Mouse (Mus musculus): ENCODE measurements at regions not wholly inside any gene's neighbourhood (a gene's known extent, or its start where the extent isn't known, plus 50 kb on each side); places are given as distances from the start of the nearest gene placed in this dataset.

DNA sequence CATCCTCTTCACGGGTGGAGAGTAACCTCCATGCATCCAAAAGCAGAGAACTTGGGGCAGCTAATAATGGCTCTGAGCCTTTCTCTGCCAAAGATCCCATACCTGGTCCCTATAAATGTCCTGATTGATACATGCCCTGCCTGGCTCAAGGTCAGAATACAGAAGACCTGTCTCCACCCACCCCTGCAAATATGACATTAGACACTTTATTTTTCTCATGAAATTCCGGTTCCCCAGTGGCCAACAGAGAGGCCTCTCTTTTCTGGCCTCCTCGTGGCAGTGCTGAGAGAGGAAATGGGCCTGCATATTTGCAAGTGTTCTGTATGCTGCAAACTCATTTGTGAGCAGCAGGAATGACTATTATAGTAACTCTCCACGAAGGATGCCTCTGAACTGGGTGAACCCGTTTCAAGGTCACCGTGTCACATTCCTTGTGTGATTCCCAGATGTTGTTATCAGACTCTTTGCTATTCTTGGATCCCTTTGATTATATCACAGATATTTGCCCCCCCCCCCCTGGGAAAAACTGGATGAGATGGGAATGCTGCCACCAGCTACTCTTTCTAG, 188.4 kb upstream of the Ipo5 start:
- H3K4me2 ChIP-seq: no peak overlapping the region
- H3K4me3 ChIP-seq: no peak overlapping the region
- no peaks in the 10 kb centered on the region for H3K27me3 ChIP-seq
- no peak for ATAC-seq
- no peak overlapping the region for H3K9ac ChIP-seq
- 86% methylated on average over 6 of the region's 6 CpGs for WGBS
- H3K4me1 ChIP-seq: 0 out of 2 replicates have a peak, but pooled peaks cover 2% of the 10 kb centered on the region
- H3K36me3 ChIP-seq (ENCODE audit: poor library complexity, severe bottlenecking): no peaks in the 10 kb centered on the region
- no peaks in the 10 kb centered on the region for H3K9me3 ChIP-seq (replicated peaks)
- no peak overlapping the region for H3K27ac ChIP-seq

DNA sequence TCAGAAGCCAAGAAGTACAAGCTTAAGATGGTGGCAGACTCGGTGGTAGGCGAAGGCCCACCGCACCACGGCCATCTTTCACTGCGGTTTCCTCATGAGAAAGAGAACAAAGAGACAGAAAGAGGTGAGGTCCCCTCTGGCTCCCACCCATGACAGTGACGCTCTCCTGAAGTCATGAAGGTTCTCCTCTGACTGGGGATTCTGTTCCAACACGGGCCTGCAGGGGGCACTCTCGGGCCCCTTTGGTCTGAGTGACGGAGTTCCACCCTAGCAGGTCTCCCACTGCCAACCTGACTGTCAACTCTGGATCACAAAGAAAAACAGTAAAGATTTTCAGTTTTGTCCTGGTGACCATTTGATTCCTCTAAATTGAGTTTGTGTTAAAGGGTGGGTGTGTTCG, 182.9 kb upstream of the Ipo5 start:
- Histone ChIP-seq H3K9ac (no peak overlapping the region), H3K4me2 (no peak overlapping the region), H3K27ac (no peak overlapping the region), H3K27me3 (no peaks in the 10 kb centered on the region), H3K4me3 (no peak overlapping the region), H3K36me3 (ENCODE audit: poor library complexity, severe bottlenecking) (no peaks in the 10 kb centered on the region), H3K4me1 (peaks cover 10% of the 10 kb centered on the region), H3K9me3 (replicated peaks) (no peaks in the 10 kb centered on the region)
- WGBS: 86% methylated on average over 10 of the region's 10 CpGs
- no peak for ATAC-seq

DNA sequence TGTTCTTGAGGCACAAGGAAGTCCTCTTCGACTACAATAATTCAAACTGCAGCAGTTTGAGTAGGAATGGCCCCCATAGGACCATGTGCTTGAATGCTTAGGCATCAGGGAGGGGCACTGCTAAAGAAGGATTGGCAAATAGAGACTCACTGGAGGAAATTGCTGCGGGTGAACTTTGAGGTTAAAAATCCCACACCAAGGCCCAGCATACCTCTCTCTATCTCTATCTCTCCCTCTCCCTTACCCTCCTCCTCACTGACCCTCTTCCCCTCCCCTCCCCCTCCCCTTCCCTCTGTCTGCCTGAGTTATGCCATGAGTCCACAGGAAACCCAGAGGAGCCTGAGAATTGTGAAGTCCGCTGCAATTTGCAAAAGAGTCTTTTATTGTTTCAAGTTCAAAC, 180.8 kb upstream of the Ipo5 start:
- ATAC-seq: no peak
- 52% methylated on average over 3 of the region's 3 CpGs for WGBS

DNA sequence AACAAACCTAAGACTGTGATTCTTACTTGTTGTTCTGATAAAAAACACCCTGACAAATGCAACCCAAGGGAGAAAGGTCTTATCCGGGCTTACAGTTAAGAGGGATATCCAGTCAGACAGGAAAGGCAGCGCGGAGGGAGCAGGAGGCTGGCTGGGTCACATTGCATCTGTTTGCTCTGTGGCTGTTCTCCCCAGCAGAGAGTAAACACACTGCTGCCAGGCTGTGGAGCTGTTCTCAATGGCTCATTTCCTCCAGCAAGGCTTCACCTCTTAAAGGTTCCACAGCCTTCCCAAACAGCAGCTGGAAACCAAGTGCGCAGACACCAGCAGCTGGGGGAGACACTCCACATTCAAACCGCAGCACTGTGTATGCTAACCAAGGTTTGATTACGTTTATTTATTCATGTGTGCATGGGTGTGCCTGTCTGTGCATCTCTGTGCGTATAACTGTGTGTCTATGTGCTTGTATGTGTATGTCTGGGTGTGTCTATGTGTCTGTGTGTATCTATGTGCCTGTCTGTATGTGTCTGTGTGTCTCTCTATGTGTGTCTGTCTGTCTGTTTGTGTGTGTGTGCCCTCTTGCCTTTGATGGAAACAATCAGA, 179.2 kb upstream of the Ipo5 start:
- H3K9me3 ChIP-seq (replicated peaks): no peaks in the 10 kb centered on the region
- no peak overlapping the region for H3K4me3 ChIP-seq
- WGBS: 66% methylated on average over 7 of the region's 7 CpGs
- no peaks in the 10 kb centered on the region for H3K27me3 ChIP-seq
- peaks cover 10% of the 10 kb centered on the region for H3K4me1 ChIP-seq
- ATAC-seq: peak; percentile 21; the same call in 1 of the 2 replicates
- no peak overlapping the region for H3K4me2 ChIP-seq
- no peak overlapping the region for H3K27ac ChIP-seq
- no peak overlapping the region for H3K9ac ChIP-seq
- no peaks in the 10 kb centered on the region for H3K36me3 ChIP-seq (ENCODE audit: poor library complexity, severe bottlenecking)

More for the DNA sequence above, 180.8 kb upstream of the Ipo5 start:
- no peak overlapping the region for H3K27ac ChIP-seq
- H3K36me3 ChIP-seq (ENCODE audit: poor library complexity, severe bottlenecking): no peaks in the 10 kb centered on the region
- no peak overlapping the region for H3K4me2 ChIP-seq
- H3K4me1 ChIP-seq: peaks cover 10% of the 10 kb centered on the region
- H3K4me3 ChIP-seq: no peak overlapping the region
- H3K9ac ChIP-seq: no peak overlapping the region
- no peaks in the 10 kb centered on the region for H3K27me3 ChIP-seq
- H3K9me3 ChIP-seq (replicated peaks): no peaks in the 10 kb centered on the region

DNA sequence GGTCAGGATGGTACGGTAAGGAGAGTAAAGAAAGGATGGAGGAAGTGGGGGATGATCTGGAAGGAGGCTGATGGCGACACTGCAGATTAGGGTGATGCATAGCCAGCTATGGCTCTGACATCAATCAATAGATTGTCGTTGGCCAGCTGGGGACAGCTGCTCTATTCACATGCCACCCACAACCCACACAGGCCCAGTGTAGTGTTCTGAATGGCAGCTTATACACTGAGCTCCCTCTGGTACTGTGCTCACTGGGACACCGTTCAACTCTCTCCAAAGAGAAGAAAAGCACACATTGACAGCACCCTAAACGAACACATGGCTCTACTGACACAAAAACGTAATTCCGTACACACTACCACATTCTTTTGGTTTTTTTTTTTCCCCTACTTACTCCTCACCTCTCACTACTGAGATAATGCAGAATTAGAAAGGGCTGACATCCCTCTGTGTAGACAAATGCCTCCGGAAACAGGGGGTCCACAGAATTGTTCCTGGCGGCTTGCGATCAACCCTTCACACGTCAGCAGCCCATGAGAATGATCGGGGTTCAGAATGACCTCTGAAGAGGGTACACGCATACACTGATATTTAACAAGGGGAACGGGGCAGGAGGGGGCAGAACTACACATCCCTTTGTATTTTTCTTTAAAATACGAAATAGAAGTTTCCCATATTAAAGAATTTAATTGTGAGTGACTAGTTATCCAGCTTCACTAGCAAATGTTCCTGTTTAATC, 178.5 kb upstream of the Ipo5 start:
- Histone ChIP-seq H3K27ac (no peak overlapping the region), H3K9ac (no peak overlapping the region), H3K9me3 (replicated peaks) (no peaks in the 10 kb centered on the region), H3K27me3 (no peaks in the 10 kb centered on the region), H3K4me2 (no peak overlapping the region), H3K4me1 (peaks cover 10% of the 10 kb centered on the region), H3K4me3 (no peak overlapping the region), H3K36me3 (ENCODE audit: poor library complexity, severe bottlenecking) (no peaks in the 10 kb centered on the region)
- WGBS: 53% methylated on average over 15 of the region's 15 CpGs
- ATAC-seq: peak; percentile 68; the same call in 1 of the 2 replicates

DNA sequence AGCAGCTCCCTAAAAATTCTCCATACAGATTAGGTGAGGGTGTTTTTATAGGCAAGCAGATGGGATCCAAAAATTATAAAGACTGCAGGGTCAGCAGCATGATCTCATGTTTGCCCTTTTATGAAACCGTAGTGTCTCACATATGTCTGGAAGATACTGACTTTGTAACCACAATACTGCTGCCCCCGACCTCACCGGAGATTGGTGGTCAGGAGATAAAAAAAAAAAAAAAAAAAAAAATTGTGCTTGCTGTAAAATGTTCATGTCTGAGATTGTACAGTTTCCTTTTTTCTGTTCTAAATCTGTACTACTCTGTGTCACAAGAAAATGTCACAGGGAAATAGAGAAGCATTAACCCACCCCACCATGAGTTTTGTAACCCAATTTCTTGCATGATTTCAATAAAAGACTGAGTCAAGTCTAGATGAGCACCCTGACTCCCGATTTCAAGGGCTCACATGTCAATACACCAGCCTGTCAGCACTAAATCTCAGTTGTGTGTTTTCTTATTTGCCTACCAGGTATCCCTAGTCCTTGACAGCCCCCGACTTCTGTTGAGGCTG, 169.5 kb upstream of the Ipo5 start:
- WGBS: 89% methylated on average over 5 of the region's 5 CpGs
- Histone ChIP-seq H3K27me3 (no peaks in the 10 kb centered on the region), H3K4me3 (no peak overlapping the region), H3K4me1 (no peaks in the 10 kb centered on the region), H3K36me3 (ENCODE audit: poor library complexity, severe bottlenecking) (no peaks in the 10 kb centered on the region), H3K27ac (no peak overlapping the region), H3K9me3 (replicated peaks) (no peaks in the 10 kb centered on the region; the same call in 1 of the 2 replicates), H3K9ac (no peak overlapping the region), H3K4me2 (no peak overlapping the region)
- ATAC-seq: no peak

DNA sequence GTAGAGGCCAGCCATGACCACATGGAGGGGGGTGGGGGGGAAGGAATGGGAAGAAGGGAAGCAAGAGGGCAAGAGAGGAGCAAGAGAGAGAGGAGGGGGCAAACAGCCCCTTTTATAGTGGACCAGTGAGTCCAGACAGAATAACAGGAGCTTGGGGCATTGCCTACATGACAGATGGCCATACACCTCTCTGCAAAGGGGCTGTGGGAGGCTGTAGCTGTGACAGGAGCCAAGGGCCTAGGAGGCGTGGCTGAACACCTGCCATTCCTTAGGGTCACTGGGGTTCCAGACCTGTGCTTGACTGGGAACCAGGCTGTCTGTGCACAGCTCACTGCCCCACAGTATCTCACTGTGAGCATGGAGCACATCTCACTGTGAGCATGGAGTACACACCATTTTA, 157.0 kb upstream of the Ipo5 start:
- H3K4me3 ChIP-seq: no peak overlapping the region
- H3K4me2 ChIP-seq: no peak overlapping the region
- H3K36me3 ChIP-seq (ENCODE audit: poor library complexity, severe bottlenecking): no peaks in the 10 kb centered on the region
- no peaks in the 10 kb centered on the region for H3K4me1 ChIP-seq
- H3K9ac ChIP-seq: no peak overlapping the region
- WGBS: 76% methylated on average over 1 of the region's 1 CpGs
- H3K9me3 ChIP-seq (replicated peaks): no peaks in the 10 kb centered on the region
- H3K27me3 ChIP-seq: no peaks in the 10 kb centered on the region
- ATAC-seq: no peak
- H3K27ac ChIP-seq: no peak overlapping the region

DNA sequence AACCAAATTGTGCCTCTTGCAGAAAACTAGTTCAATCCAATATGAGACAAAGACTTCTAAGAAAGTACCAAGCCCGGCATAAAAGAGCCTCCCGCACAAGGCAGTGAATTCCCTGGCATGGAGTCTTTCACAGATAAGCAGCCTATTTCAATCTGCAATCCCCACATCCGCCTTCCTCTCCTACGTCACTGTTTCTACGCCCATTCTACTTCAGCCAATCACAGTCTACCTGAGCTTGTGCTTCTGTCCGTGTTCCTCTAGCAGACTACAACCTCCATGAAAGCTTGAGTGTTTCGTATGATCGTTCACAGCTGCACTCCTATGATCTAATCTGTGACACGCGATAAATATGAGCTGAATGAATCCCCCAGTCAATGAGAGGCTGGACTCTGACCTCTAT, 155.6 kb upstream of the Ipo5 start:
- Histone ChIP-seq H3K9ac (no peak overlapping the region), H3K4me2 (no peak overlapping the region), H3K36me3 (ENCODE audit: poor library complexity, severe bottlenecking) (no peaks in the 10 kb centered on the region), H3K27ac (no peak overlapping the region), H3K9me3 (replicated peaks) (no peaks in the 10 kb centered on the region), H3K27me3 (no peaks in the 10 kb centered on the region), H3K4me1 (no peaks in the 10 kb centered on the region), H3K4me3 (no peak overlapping the region)
- ATAC-seq: no peak
- 73% methylated on average over 10 of the region's 10 CpGs for WGBS

DNA sequence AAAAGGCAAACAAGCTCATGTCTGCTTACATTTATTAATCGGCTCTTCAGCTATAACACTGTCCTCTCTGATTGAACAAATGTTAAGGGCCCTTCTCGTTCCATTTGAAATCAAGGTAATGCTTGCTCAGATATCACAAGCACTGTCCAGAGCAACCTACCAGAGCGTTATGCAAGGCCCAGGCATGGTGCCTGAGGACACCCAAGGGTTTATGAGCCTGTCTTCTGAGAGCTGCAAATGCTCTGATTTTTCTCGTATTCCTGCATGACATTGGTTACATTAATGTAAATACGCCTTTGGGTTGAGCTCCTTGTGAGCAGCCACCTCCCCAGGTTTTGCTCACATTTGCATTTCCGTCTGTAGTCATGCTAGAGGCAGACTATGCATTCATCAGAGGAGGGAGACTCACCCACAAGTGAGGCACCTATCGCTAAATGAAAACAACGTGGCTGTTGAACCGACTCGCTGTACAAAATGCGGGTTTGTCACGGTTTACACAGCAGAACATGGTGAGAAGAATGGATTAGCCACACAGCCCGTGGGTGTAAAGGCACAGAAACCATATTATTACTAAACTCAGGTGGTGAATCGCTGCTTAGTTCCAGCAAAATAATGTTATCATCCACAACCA, 152.7 kb upstream of the Ipo5 start:
- Histone ChIP-seq H3K4me3 (no peak overlapping the region), H3K27ac (no peak overlapping the region), H3K4me1 (0 out of 2 replicates have a peak, but pooled peaks cover 4% of the 10 kb centered on the region), H3K27me3 (no peaks in the 10 kb centered on the region), H3K4me2 (no peak overlapping the region), H3K9ac (no peak overlapping the region), H3K9me3 (replicated peaks) (no peaks in the 10 kb centered on the region), H3K36me3 (ENCODE audit: poor library complexity, severe bottlenecking) (no peaks in the 10 kb centered on the region)
- WGBS: 92% methylated on average over 14 of the region's 14 CpGs
- ATAC-seq: no peak

DNA sequence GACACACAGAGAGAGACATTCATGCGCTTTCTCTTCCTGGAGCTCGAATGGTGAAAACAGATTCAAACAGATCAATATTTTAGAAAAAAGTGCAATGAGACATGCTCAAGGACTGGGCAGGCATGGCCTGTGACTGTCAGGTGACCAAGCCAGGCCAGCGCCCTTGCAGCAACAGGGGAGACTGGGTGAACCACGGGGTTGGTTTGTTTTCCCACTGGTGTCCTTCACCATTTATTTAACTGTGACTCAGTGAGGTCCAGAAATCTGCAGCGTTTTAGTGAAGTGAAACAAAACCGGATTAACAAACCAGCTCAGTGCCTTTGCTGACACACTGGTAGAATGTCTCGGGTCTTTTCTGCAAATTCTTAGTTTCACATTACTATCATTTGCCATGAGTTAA, 148.9 kb upstream of the Ipo5 start:
- Histone ChIP-seq H3K4me3 (no peak overlapping the region), H3K4me2 (no peak overlapping the region), H3K27me3 (no peaks in the 10 kb centered on the region), H3K9me3 (replicated peaks) (no peaks in the 10 kb centered on the region), H3K4me1 (0 out of 2 replicates have a peak, but pooled peaks cover 4% of the 10 kb centered on the region), H3K27ac (no peak overlapping the region), H3K36me3 (ENCODE audit: poor library complexity, severe bottlenecking) (no peaks in the 10 kb centered on the region), H3K9ac (no peak overlapping the region)
- 76% methylated on average over 7 of the region's 7 CpGs for WGBS
- ATAC-seq: no peak

DNA sequence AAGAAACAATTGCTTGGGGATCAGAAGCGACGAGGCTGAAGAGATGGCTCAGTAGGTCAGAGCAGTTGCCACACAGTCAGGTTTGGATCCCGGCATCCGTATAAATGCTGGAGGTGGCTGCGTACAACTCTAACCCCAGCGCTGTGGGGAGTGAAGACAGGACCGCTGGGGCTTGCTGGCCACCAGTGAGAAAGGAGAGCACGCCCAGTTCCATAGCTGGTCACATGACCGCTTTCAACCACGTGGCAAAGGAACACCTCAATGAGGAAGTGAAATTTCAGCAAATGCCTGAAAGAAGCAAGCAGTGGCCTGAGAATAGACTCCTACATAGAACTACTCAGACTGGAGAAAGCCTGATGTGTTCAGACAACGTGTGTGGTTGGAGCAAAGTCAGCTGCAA, 148.3 kb upstream of the Ipo5 start:
- H3K4me3 ChIP-seq: no peak overlapping the region
- H3K9ac ChIP-seq: no peak overlapping the region
- no peak overlapping the region for H3K27ac ChIP-seq
- H3K27me3 ChIP-seq: no peaks in the 10 kb centered on the region
- no peaks in the 10 kb centered on the region for H3K36me3 ChIP-seq (ENCODE audit: poor library complexity, severe bottlenecking)
- no peak overlapping the region for H3K4me2 ChIP-seq
- WGBS: 75% methylated on average over 11 of the region's 11 CpGs
- H3K9me3 ChIP-seq (replicated peaks): no peaks in the 10 kb centered on the region
- 0 out of 2 replicates have a peak, but pooled peaks cover 4% of the 10 kb centered on the region for H3K4me1 ChIP-seq
- 0 out of 2 replicates have a peak, but pooled peaks have one; percentile 45 for ATAC-seq

DNA sequence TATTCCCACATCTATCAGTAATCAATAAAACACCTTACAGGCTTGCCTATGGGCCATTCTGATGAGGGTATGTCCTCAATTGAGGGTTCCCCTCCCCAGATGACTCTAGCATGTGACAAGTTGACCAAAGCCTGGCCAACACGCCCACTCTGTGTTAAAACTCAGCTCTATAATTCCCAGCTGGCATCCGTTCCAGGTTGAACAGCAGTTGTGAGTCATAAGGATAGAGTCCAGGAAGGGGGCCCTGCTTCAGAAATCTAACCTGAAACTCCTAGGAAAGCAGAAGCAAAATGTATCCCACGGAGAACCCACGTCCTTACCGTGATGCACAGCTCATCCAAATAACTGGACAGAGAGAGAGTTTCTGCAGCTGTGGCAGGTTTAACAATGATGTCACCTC, 147.2 kb upstream of the Ipo5 start:
- Histone ChIP-seq H3K9ac (no peak overlapping the region), H3K4me1 (0 out of 2 replicates have a peak, but pooled peaks cover 4% of the 10 kb centered on the region), H3K27ac (no peak overlapping the region), H3K36me3 (ENCODE audit: poor library complexity, severe bottlenecking) (no peaks in the 10 kb centered on the region), H3K27me3 (no peaks in the 10 kb centered on the region), H3K4me3 (no peak overlapping the region), H3K4me2 (no peak overlapping the region), H3K9me3 (replicated peaks) (0 out of 2 replicates have a peak, but pooled peaks cover 2% of the 10 kb centered on the region)
- no peak for ATAC-seq
- 85% methylated on average over 5 of the region's 5 CpGs for WGBS
